Mouse (Mus musculus) gastrocnemius, adult 2 months (tissue): ENCODE data around the gene Tmem50a. TPM values are rescaled to one million over a fixed set of nuclear protein-coding genes. Genes with fewer than 3 reads are reported as not detected.

Experiments
- DNase-seq: peaks from one replicate; pipeline ENCODE4 v3.0.0; 2022
- H3K27ac ChIP-seq: fragments of 200-600 bp; 2 replicates; pipeline ENCODE4 v1.8.1; 2022; ENCODE audit warnings: mild to moderate bottlenecking
- H3K4me3 ChIP-seq: fragments of 200-600 bp; 2 replicates; pipeline ENCODE4 v1.8.1; 2022; ENCODE audit warnings: mild to moderate bottlenecking, moderate library complexity
- CTCF ChIP-seq: fragments of 200-600 bp; IDR thresholded peaks from 2 replicates; pipeline ENCODE4 v1.8.1; 2022; ENCODE audit warnings: antibody characterized with exemption, mild to moderate bottlenecking, moderate library complexity
- intact Hi-C: fragments of 180-260 bp; cut with DNase I; formaldehyde crosslinking; loops from one replicate; pipeline ENCODE4 v1.15.1; 2025
- long read RNA-seq, 2 experiments: library from polyadenylated mRNA; stranded (forward); transcript quantifications; one replicate each; pipeline ENCODE4 v2.0.0; 2021
- total RNA-seq, 2 experiments: library from RNA; stranded (reverse); gene quantifications; 2 replicates each; pipeline ENCODE4 v1.2.3; 2021

Gene Tmem50a
- 10 to 100 TPM; 27.8 to 30.9 TPM for total RNA-seq
- long read RNA-seq, experiment 1, transcript Tmem50a-201 (7 exons, 1,204 nt), result major isoform, 19 of 21 reads
- long read RNA-seq, experiment 1, partial matches to known transcripts, result 0 of 21 reads
- long read RNA-seq, experiment 1, other reads (novel, unspliced or antisense), result 2 of 21 reads
- long read RNA-seq, experiment 2, transcript Tmem50a-201 (7 exons, 1,204 nt), result major isoform, 32 of 35 reads
- long read RNA-seq, experiment 2, partial matches to known transcripts, result 0 of 35 reads
- long read RNA-seq, experiment 2, other reads (novel, unspliced or antisense), result 2 of 35 reads

GRCm38 (mm10) chr4:134914864-134915209, at the start of gene Tmem50a:
Tmem50a (minus strand) TSS chr4:134915024.
- peak; percentile 96 for DNase-seq
- peak within 1 kb of the TSS; percentile 97 for H3K27ac ChIP-seq
- no peak for TF ChIP-seq CTCF
- peak within 1 kb of the TSS; percentile 93 for H3K4me3 ChIP-seq
- intact Hi-C loops, result no loop called here

- H3K4me3 ChIP-seq, result no peak overlapping the region
- TF ChIP-seq CTCF, result peak; percentile 50
- intact Hi-C loops, result no loop called here
- H3K27ac ChIP-seq, result no peak overlapping the region
- DNase-seq, result no peak
These were observed 48.4 kb upstream of the Tmem50a start for GRCm38 (mm10) chr4:134963021-134963776.

- intact Hi-C loops, result no loop called here
- no peak overlapping the region for H3K4me3 ChIP-seq
- H3K27ac ChIP-seq, result no peak overlapping the region
- DNase-seq, result peak; percentile 78
- peak; percentile 80 for TF ChIP-seq CTCF
These were observed 41.5 kb upstream of the Tmem50a start for GRCm38 (mm10) chr4:134956328-134956727.

- intact Hi-C loops, result no loop called here
- H3K27ac ChIP-seq, result no peak overlapping the region
- DNase-seq, result no peak
- no peak for TF ChIP-seq CTCF
- no peak overlapping the region for H3K4me3 ChIP-seq
These were observed 41.0 kb upstream of the Tmem50a start for GRCm38 (mm10) chr4:134955845-134956244.

- TF ChIP-seq CTCF, result no peak
- Histone ChIP-seq H3K4me3 (no peak overlapping the region), H3K27ac (no peak overlapping the region)
- intact Hi-C loops, result no loop called here
- no peak for DNase-seq
These were observed 40.4 kb upstream of the Tmem50a start for GRCm38 (mm10) chr4:134955196-134955595.

GRCm38 (mm10) chr4:134954461-134954860, 39.6 kb upstream of the Tmem50a start:
- intact Hi-C loops, result no loop called here
- Histone ChIP-seq H3K27ac (peak overlapping the region; percentile 12; the same call in 1 of the 2 replicates), H3K4me3 (peak overlapping the region; percentile 36)
- peak; percentile 59 for DNase-seq
- TF ChIP-seq CTCF, result no peak

GRCm38 (mm10) chr4:134950518-134951091, 35.8 kb upstream of the Tmem50a start:
- intact Hi-C loops, result no loop called here
- TF ChIP-seq CTCF, result peak; percentile 12; the same call in 1 of the 2 replicates
- H3K27ac ChIP-seq, result no peak overlapping the region
- DNase-seq, result peak; percentile 34
- no peak overlapping the region for H3K4me3 ChIP-seq

GRCm38 (mm10) chr4:134946024-134946744, 31.4 kb upstream of the Tmem50a start:
- TF ChIP-seq CTCF, result peak; percentile 94
- DNase-seq, result peak; percentile 70
- peak overlapping the region; percentile 38; the same call in 1 of the 2 replicates for H3K27ac ChIP-seq
- intact Hi-C loops, result loop anchor here (1.0 to 10.0 kb wide), 5 partner anchors 88 to 369 kb away; no protein-coding TSS in a partner anchor
- H3K4me3 ChIP-seq, result peak overlapping the region; percentile 70

- no peak for DNase-seq
- no peak for TF ChIP-seq CTCF
- Histone ChIP-seq H3K4me3 (no peak overlapping the region), H3K27ac (no peak overlapping the region)
- intact Hi-C loops, result loop anchor here (10.0 kb wide), 1 partner anchor 371 kb away; no protein-coding TSS in a partner anchor
These were observed 29.1 kb upstream of the Tmem50a start for GRCm38 (mm10) chr4:134943758-134944538.

- Histone ChIP-seq H3K4me3 (no peak overlapping the region), H3K27ac (no peak overlapping the region)
- no peak for DNase-seq
- intact Hi-C loops, result loop anchor here (10.0 kb wide), 1 partner anchor 375 kb away; no protein-coding TSS in a partner anchor
- no peak for TF ChIP-seq CTCF
These were observed 25.1 kb upstream of the Tmem50a start for GRCm38 (mm10) chr4:134939900-134940299.

- Histone ChIP-seq H3K4me3 (peak overlapping the region; percentile 21; the same call in 1 of the 2 replicates), H3K27ac (peak overlapping the region; percentile 82)
- DNase-seq, result peak; percentile 74
- TF ChIP-seq CTCF, result no peak
- intact Hi-C loops, result no loop called here
These were observed 22.7 kb upstream of the Tmem50a start for GRCm38 (mm10) chr4:134937240-134938176.
